Mouse (Mus musculus) stomach, embryonic 14.5 days (tissue): ENCODE results near the gene Rtp4. TPM values are rescaled to one million over a fixed set of nuclear protein-coding genes. Genes with fewer than 3 reads are reported as not detected.

Experiments used
- ATAC-seq: fragments of 200-750 bp; cut with Nextera tagmentation; 2 replicates; pipeline ENCODE4 v1.8.0; 2017; ENCODE audit warnings: low read depth, moderate TSS enrichment; ENCODE audit not compliant: insufficient number of reproducible peaks, insufficient read depth, low FRiP score
- H3K27ac ChIP-seq: fragments of 300-500 bp; sonication (generic); 2 replicates; pipeline ENCODE4 v1.5.1; 2014; ENCODE audit warnings: mild to moderate bottlenecking, low read length, moderate library complexity, mixed read lengths
- H3K27me3 ChIP-seq: fragments of 300-500 bp; sonication (generic); 2 replicates; pipeline ENCODE4 v1.6.1; 2014; ENCODE audit warnings: low read length, control low read depth, mixed read lengths; ENCODE audit not compliant: control insufficient read depth, insufficient read depth
- H3K36me3 ChIP-seq: fragments of 300-500 bp; sonication (generic); 2 replicates; pipeline ENCODE4 v1.6.1; 2014; ENCODE audit warnings: mild to moderate bottlenecking, control low read depth, low read length, moderate library complexity, mixed read lengths; ENCODE audit not compliant: control insufficient read depth, insufficient read depth
- H3K4me1 ChIP-seq: fragments of 300-500 bp; sonication (generic); 2 replicates; pipeline ENCODE4 v1.6.1; 2014; ENCODE audit warnings: low read length, control low read depth, mixed read lengths; ENCODE audit not compliant: control insufficient read depth, insufficient read depth
- H3K4me2 ChIP-seq: fragments of 300-500 bp; sonication (generic); replicated peaks from 2 replicates; pipeline ENCODE4 v1.6.1; 2014; ENCODE audit warnings: low read depth, low read length, control low read depth
- H3K4me3 ChIP-seq: fragments of 300-500 bp; sonication (generic); 2 replicates; pipeline ENCODE4 v1.5.1; 2014; ENCODE audit warnings: low read depth, low read length, control low read depth
- H3K9ac ChIP-seq: fragments of 300-500 bp; sonication (generic); replicated peaks from 2 replicates; pipeline ENCODE4 v1.6.1; 2014; ENCODE audit warnings: low read depth, mild to moderate bottlenecking, control low read depth, low read length, moderate library complexity, mixed read lengths
- H3K9me3 ChIP-seq: fragments of 300-500 bp; sonication (generic); 2 replicates; pipeline ENCODE4 v1.6.1; 2016; ENCODE audit warnings: low read depth, low read length, control low read depth; ENCODE audit not compliant: control insufficient read depth
- WGBS: fragments of 180-500 bp; shearing (Covaris S2); extraction: QIAGEN DNeasy Blood & Tissue Kit; methylation state at CpG from one replicate; pipeline ENCODE4 v1.1.7; 2014; 5-methylcytosine and 5-hydroxymethylcytosine counted together
- polyA plus RNA-seq: library from polyadenylated mRNA; unstranded; fragments of >200 nt; fragmentation: Nextera tagmentation; extraction: Ambion mirVana; gene quantifications from 2 replicates; pipeline ENCODE4 v1.2.1, GENCODE M21; 2014

Gene Rtp4
- polyA plus RNA-seq, 1 experiment from 2014 or later, result 4.8 TPM

DNA sequence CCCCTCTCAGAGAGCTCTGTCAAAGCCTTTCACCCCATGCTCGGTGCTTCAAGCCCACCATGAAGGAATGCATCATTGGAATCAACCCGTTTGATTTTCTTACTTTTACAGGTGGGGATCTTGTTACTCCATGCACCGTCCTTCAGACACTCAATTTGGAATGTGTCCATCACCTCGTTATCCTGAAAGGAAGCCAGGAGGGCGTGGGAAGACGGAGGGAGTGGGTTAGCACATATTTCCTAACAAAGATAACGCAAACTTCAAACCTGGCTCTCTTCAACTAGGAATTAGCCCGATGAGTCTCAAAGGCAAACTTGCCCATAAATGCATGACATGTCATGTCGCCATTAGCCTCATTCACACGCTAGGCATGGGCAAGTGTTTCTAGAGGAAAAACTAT, 36.8 kb upstream of the Rtp4 start:
- no peaks in the 10 kb centered on the region for H3K9me3 ChIP-seq
- no peak overlapping the region for H3K4me3 ChIP-seq
- no peaks in the 10 kb centered on the region for H3K4me1 ChIP-seq
- no peaks in the 10 kb centered on the region for H3K27me3 ChIP-seq
- ATAC-seq, result no peak
- H3K9ac ChIP-seq, result no peak overlapping the region
- H3K27ac ChIP-seq, result no peak overlapping the region
- H3K4me2 ChIP-seq, result no peak overlapping the region
- 81% methylated on average over 10 of the region's 10 CpGs for WGBS
- H3K36me3 ChIP-seq, result no peaks in the 10 kb centered on the region

DNA sequence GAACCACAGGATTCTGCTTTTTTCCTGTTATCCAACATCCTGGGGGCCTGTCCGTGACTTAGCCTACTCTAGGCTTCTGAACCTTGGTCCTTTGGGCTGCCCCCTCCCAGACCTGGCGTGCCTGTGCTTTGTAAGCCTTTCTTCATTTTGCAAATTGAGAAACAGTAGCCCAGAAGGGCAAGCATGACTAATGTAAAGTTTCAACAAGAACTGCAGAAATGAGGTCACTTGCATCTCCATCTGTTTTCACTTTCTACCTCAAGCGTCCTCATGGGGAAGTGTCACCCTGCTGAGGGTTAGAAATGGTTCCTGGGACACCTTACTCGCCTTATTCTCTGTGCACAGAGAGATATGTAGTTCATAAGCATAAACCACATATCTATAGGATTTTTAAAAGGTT, 27.3 kb upstream of the Rtp4 start:
- Histone ChIP-seq H3K27ac (no peak overlapping the region), H3K4me1 (no peaks in the 10 kb centered on the region), H3K4me2 (no peak overlapping the region), H3K4me3 (no peak overlapping the region), H3K36me3 (no peaks in the 10 kb centered on the region), H3K9me3 (no peaks in the 10 kb centered on the region), H3K27me3 (no peaks in the 10 kb centered on the region), H3K9ac (no peak overlapping the region)
- WGBS, result 76% methylated on average over 4 of the region's 4 CpGs
- ATAC-seq, result no peak

DNA sequence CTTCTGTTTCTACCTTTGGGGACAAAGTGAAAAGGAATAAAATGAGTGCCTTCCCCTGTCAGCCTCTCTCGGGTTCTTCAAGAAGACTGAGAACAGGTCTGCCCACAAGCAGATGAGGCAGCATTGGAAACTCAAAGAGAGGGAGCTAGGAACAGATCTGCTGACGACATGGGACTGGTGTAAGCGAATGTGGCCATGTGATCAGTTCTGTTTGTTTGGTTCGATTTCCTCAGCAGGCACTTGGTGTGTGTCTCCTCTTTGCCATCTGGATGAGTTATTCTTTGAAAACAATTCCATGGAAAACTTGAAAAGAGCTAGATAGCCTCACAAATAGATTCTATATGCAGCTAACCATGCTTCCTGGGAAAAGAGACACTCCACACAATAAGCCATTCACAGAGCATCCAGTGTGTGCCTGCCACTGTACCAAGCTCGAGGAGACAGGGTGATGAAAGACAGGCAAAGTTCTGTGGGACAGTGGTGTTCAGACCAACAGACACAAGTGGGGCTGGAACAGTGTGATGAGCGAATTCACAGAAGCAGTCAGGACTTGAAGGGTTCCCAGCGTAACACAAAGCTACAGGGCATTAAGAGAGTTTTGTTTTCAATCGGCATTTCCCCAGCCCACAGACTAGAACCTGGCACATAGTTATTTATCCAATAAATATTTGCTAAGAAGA, 23.7 kb upstream of the Rtp4 start:
- no peak overlapping the region for H3K27ac ChIP-seq
- H3K4me1 ChIP-seq, result 0 out of 2 replicates have a peak, but pooled peaks cover 3% of the 10 kb centered on the region
- no peak overlapping the region for H3K4me3 ChIP-seq
- no peak overlapping the region for H3K9ac ChIP-seq
- no peak for ATAC-seq
- WGBS, result 64% methylated on average over 8 of the region's 8 CpGs
- no peaks in the 10 kb centered on the region for H3K27me3 ChIP-seq
- no peaks in the 10 kb centered on the region for H3K9me3 ChIP-seq
- no peak overlapping the region for H3K4me2 ChIP-seq
- no peaks in the 10 kb centered on the region for H3K36me3 ChIP-seq

DNA sequence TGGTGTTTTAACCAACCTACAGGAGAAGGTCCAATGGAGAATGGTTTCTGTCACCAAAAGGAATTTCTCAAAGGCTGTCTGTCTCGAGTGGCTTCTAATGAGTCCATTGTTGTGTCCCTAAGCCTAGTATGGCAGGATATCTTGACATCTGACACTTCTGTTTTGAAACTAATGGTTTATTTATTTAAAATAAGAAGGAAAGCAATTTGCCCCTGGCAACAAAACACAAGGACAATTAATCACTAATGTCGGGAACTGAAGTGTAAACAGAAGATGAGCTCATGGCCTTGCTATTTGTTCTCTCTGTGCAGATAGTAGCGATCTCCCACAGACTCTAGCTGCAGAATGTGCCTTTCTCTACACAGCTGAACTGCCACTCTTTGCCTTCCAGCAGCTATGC, 22.7 kb upstream of the Rtp4 start:
- Histone ChIP-seq H3K27me3 (no peaks in the 10 kb centered on the region), H3K9me3 (no peaks in the 10 kb centered on the region), H3K27ac (no peak overlapping the region), H3K4me1 (0 out of 2 replicates have a peak, but pooled peaks cover 3% of the 10 kb centered on the region), H3K4me3 (no peak overlapping the region), H3K9ac (no peak overlapping the region), H3K36me3 (no peaks in the 10 kb centered on the region), H3K4me2 (no peak overlapping the region)
- no peak for ATAC-seq
- WGBS, result 1% methylated on average over 3 of the region's 3 CpGs

DNA sequence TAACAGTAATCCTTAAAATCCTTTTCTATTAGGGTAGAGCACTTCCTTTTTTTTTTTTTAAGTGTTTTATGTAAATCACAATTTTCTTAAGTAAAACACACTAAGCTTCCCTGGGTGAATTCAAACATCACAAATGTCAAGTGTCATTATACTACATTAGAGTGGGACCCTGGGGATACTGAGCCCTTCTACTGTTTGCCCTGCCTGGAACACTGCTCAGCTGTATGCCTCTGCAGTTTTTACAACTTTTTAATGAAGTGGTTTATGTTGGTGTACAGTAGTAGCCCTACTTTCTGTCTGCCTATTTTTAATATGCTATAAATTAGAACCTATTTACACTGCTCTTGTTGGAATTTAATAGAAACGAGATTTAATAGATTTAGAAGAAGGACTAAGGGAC, 22.2 kb upstream of the Rtp4 start:
- no peak for ATAC-seq
- WGBS, result 28% methylated on average over 1 of the region's 1 CpGs

DNA sequence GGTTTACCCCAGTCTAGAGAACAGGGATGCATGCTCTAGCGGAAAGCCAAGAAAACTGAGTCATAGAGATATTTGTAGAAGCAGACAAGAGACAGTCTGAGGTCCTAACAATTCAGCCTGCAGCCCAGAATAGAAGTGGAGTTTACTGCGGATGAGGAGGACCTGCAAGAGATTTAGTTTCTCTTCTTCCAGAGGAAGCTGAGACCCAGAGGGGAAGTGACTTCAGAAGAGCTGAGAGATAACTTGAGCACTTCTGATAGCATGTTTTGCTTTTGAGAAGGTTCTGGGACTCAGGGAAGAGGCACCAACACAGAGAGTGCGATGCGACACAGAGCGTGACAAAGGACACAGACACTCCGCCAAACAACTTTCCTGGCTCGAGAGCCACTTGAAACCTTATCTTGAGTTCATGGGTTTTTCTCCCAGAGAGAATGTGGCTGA, 21.4 kb upstream of the Rtp4 start:
- no peaks in the 10 kb centered on the region for H3K27me3 ChIP-seq
- no peak overlapping the region for H3K9ac ChIP-seq
- no peak for ATAC-seq
- H3K4me1 ChIP-seq, result 0 out of 2 replicates have a peak, but pooled peaks cover 3% of the 10 kb centered on the region
- 54% methylated on average over 7 of the region's 7 CpGs for WGBS
- H3K27ac ChIP-seq, result no peak overlapping the region
- H3K4me2 ChIP-seq, result no peak overlapping the region
- H3K9me3 ChIP-seq, result no peaks in the 10 kb centered on the region
- no peak overlapping the region for H3K4me3 ChIP-seq
- H3K36me3 ChIP-seq, result no peaks in the 10 kb centered on the region

More for the DNA sequence above, 22.2 kb upstream of the Rtp4 start:
- H3K27me3 ChIP-seq, result no peaks in the 10 kb centered on the region
- H3K4me2 ChIP-seq, result no peak overlapping the region
- H3K4me1 ChIP-seq, result 0 out of 2 replicates have a peak, but pooled peaks cover 3% of the 10 kb centered on the region
- no peak overlapping the region for H3K9ac ChIP-seq
- no peaks in the 10 kb centered on the region for H3K36me3 ChIP-seq
- H3K4me3 ChIP-seq, result no peak overlapping the region
- H3K27ac ChIP-seq, result no peak overlapping the region
- H3K9me3 ChIP-seq, result no peaks in the 10 kb centered on the region

DNA sequence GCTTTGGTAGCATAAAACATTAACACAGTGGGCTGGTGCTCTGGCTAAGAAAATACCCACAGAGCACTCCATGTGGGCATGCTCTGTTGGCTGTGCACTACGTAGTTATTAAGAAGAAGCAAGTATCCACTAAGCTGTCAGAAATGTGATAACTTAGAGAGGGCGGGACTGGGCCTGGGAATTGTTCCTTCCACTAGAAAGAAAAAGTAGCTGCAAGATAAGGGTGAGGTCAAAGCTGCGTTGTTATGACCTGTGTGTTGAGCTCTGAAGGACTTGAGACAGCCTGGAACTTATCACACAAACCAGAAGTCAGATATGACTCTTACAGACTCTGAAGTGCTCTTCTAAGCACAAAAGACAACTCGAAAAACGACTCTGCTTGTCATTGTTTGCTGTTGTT, 19.5 kb upstream of the Rtp4 start:
- Histone ChIP-seq H3K36me3 (no peaks in the 10 kb centered on the region), H3K27me3 (no peaks in the 10 kb centered on the region), H3K9ac (no peak overlapping the region), H3K9me3 (no peaks in the 10 kb centered on the region), H3K4me1 (0 out of 2 replicates have a peak, but pooled peaks cover 3% of the 10 kb centered on the region), H3K4me3 (no peak overlapping the region), H3K4me2 (no peak overlapping the region), H3K27ac (no peak overlapping the region)
- 66% methylated on average over 5 of the region's 5 CpGs for whole genome bisulfite sequencing
- no peak for ATAC-seq

DNA sequence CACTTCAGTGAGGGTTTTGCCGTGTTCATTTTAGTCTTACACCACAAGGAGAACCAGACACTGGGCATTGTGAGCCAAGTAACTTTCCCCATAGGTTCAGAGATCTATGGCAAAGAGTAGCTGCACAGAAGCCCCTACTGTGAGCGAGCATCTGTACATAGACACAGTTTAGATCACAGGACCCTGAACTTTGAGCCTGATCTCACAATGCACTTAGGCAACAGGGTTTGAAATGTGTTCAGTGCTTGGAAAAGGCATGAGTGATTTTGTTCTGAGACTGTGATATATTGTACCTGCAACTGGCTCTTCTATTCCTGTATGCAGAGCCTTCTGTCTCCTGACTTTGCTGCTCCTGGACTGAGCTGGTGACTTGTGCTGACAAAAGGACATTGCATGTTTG, 18.8 kb upstream of the Rtp4 start:
- Histone ChIP-seq H3K9ac (no peak overlapping the region), H3K4me2 (no peak overlapping the region), H3K9me3 (no peaks in the 10 kb centered on the region), H3K27ac (no peak overlapping the region), H3K4me1 (0 out of 2 replicates have a peak, but pooled peaks cover 3% of the 10 kb centered on the region), H3K27me3 (no peaks in the 10 kb centered on the region), H3K4me3 (no peak overlapping the region), H3K36me3 (no peaks in the 10 kb centered on the region)
- 85% methylated on average over 2 of the region's 2 CpGs for whole genome bisulfite sequencing
- ATAC-seq, result no peak

DNA sequence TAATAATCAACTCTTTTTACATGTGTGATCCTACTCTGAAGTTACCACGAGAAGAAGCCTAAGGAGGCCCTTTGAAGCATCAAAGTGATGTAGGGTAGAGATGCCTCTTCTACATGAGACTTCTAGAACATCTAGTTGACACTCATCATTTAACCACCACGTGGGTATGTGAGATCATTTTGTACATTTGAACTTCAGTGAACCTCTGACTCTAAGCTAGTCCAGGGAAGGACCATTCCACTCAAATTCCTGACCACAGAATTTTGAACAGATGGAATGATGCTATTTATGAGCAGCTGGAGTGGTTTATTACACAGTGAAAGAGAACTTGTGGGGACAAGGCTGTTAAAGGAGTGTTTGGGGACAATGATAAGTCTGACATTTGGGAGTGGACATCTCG, 17.6 kb upstream of the Rtp4 start:
- H3K9ac ChIP-seq, result no peak overlapping the region
- 0 out of 2 replicates have a peak, but pooled peaks cover 3% of the 10 kb centered on the region for H3K4me1 ChIP-seq
- H3K27me3 ChIP-seq, result no peaks in the 10 kb centered on the region
- WGBS, result 73% methylated on average over 3 of the region's 3 CpGs
- no peak for ATAC-seq
- no peaks in the 10 kb centered on the region for H3K9me3 ChIP-seq
- no peak overlapping the region for H3K4me3 ChIP-seq
- H3K4me2 ChIP-seq, result no peak overlapping the region
- H3K36me3 ChIP-seq, result no peaks in the 10 kb centered on the region
- no peak overlapping the region for H3K27ac ChIP-seq
